Mouse (Mus musculus): ENCODE measurements around the gene Mstn.

Mstn gene

DNA sequence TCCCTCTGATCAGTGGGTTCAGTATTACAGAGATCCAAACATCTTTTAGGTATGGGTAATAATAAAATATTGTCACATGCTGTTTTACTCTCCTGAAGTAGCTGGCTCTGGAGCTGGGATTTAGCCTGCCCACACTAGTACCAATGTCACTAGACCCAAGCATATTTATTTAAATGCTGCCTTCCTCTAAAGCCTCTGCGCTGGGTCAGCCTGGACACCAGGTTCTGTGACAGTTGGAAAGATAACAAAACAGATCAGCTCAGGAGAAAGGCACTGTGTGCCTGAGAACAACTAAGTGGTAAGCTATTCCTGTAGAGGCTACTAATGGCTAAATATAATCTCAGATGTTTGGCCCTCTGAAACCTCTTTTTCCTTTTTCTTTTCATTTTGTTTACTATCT lies 49.1 kb downstream of the Mstn start:
- DNase-seq (ENCODE audit: low spot score in 2 of 2): no peak
